Mouse (Mus musculus): ENCODE measurements around the gene Polr3gl.

Gene Polr3gl

DNA sequence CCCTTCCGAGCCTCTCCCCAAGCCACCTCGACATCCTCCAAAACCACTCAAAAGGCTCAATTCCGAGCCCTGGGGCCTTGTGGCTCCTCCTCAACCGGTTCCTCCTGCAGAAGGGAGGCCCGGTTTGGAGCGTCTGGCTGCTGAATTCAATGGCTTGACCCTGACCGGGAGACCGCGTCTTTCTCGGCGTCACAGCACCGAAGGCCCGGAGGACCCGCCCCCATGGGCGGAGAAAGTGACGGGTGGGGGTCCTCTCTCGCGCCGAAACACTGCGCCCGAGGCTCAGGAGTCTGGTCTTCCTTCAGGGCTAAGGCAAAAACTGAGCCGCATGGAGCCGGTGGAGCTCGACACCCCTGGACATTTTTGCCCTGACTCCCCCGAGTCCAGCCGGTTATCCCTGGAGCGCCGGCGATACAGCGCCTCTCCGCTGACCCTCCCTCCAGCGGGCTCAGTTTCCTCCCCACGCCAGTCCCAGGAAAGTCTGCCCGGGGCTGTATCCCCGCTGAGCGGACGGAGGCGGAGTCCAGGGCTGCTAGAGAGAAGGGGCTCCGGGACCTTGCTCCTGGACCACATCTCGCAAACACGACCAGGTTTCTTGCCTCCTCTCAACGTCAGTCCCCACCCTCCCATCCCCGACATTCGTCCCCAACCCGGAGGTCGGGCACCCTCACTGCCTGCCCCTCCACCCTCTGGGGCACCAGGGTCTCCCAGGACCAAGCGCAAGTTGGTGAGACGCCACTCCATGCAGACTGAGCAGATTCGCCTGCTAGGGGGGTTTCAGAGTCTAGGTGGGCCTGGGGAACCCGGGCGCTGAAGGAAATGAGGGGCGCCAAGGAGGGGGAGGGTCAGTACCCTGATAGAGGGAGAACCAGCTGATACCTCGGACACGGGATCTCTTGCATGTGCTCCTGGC is 4.4 kb upstream of the Polr3gl start:
- peak; percentile 53 to 61 for DNase-seq (ENCODE audit: low spot score in 2 of 2)

DNA sequence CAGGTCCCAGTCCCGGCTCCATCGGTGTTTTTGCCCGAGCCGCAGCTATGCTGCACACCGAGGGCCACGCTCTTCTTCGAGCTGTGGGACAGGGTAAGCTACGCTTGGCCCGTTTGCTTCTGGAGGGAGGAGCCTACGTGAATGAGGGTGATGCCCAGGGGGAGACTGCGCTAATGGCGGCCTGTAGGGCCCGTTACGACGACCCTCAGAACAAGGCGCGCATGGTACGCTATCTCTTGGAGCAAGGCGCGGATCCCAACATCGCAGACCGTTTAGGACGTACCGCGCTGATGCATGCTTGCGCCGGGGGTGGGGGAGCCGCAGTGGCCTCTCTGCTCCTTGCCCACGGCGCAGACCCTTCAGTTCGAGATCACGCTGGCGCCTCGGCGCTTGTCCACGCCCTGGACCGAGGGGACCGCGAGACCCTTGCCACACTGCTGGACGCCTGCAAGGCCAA is 3.5 kb upstream of the Polr3gl start:
- DNase-seq (ENCODE audit: low spot score in 2 of 2), result peak; percentile 33 to 47

GRCm38 (mm10) chr3:96596855-96597254 is 2.9 kb upstream of the Polr3gl start:
- peak in 1 of 2 experiments; percentile 34 for DNase-seq (ENCODE audit: low spot score in 2 of 2)

DNA sequence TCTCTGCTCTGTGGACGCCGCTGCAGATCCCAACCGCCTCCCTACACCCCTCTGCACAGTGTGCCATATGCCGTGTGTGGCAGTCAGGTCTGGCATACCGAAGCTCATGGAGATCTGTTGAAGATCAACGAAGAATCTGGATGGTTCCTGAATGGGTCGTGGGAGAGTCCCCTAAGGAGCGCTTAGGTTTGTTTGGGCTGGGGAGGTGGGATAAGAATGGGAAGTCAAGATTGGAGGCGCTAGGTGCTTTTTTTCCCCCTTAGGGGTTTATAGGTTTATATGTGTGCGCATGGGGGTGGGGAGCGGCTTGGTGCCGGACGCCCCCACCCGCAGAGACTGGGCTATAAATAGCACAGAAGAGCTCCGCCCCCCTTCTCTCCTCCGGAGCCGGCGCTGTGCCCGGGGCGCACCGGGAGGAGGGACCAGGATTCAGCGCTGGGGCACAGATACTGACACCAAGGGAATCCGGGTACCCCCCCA is 2.3 kb upstream of the Polr3gl start, which contains the start of gene Ankrd34a:
Gene Ankrd34a, plus strand, starts transcription at position 409 of the 480 bp plus-strand sequence.
- peak; percentile 71 to 75 for DNase-seq (ENCODE audit: low spot score in 2 of 2)

- peak in 1 of 2 experiments; percentile 40 for DNase-seq (ENCODE audit: low spot score in 2 of 2)
Observed at GRCm38 (mm10) chr3:96595661-96596060, 1.7 kb upstream of the Polr3gl start.

DNA sequence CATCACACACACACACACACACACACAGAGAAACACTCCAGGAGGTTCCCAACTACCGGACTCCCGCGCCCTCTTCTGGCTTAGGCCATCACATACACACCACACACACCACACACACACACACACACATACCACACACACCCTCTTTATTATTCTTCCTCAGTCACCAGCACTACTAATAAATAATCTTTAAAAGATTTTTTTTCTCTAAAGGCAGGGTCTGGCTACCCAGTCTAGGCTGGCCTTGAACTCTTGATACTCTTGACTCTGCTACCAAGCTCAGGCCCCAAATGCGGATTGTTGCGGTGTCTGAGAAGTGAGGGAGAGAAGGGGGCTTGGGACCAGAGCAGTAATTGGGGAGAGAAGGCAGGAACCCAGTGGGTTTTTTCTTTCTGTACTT is 870 bp upstream of the Polr3gl start:
- no peak for DNase-seq (ENCODE audit: low spot score in 2 of 2)

DNA sequence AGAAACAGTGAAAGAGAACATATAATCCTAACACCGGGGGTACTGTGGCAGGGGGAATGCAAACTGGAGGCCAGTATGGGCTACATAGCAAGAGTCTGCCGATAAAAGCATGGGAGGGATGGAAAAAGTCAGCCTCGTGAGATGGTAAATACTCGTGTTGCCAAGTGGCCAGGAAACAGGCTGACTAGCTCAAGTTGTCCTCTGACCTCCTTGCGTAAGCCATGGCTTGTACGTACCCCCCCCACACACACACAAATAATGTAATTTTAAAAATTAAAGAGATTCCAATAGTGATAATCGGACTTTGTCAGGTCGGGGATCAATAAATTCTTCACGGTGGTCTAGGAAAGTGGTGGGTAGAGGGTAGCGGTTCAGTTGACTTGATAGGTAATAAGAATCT is 607 bp downstream of the Polr3gl start:
- no peak for DNase-seq (ENCODE audit: low spot score in 2 of 2)

DNA sequence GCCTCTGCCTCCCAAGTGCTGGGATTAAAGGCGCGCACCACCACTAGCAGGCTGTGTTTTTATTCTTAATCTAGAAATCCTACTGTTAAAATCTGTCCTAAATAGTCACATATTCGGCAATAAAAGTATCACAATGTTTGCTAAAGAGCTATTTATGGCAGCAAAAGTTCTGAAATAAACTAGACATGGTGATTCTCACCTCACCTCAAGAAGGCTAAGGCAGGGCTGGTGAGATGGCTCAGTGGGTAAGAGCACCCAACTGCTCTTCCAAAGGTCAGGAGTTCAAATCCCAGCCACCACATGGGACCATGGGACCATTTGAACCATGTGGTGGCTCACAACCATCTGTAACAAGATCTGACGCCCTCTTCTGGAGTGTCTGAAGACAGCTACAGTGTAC is 3.3 kb downstream of the Polr3gl start:
- DNase-seq (ENCODE audit: low spot score in 2 of 2), result no peak

- no peak for DNase-seq (ENCODE audit: low spot score in 2 of 2)
Observed at GRCm38 (mm10) chr3:96583386-96583785, 10.6 kb downstream of the Polr3gl start.

DNA sequence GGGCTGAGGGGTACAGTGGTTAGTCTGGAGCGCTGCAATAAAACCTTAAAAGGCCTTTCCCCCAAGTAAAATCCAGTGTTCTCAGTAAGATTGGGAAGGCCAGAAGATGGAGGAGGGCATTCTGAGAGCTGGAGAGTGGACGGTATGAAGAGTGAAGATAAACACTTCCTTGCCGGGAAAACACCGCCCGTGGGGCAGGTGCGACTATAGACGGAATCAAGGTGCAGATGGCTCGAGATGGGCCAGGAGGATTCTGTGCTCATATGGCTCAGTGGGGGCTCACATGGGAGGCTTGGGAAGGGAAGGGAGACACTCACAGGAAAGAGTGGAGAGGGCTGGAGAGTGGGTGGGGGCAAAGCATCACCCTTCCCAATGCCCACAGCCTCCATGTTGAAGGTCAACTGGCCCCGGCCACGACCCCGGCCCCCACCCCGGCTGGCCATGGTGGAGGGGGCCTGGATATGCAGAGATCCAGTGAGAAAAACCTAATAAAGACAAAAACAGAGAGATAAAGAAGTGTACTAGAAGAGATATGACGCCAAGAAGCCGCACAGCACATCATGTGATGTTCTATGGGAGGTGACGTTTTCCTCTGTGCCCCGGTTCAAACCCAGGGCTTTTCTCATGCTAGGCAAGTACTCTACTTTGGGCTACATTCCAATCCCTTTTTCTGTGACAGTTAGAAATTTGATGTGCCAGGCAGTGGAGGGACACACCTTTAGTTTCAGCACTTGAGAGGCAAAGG is 12.0 kb downstream of the Polr3gl start:
- DNase-seq (ENCODE audit: low spot score in 2 of 2), result no peak

DNA sequence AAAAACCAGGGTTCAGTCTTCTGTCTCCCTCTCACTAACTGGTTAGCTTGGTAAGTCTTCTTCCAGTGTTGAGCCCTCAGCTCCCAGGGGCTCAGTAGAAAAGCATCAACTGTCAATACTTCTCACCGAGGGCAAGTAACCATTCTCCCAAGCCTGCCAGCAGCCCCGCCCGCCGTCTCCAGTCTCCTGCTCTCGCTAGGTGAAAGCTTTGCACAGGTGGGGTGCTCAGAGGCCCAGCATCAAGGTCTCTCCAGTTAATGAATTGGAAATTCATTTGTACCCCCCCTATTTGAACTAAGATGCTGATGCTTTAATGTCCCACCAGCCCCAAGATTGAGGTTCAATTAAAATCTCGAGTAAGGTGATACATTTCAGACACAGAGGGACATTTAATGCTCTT is 12.8 kb downstream of the Polr3gl start:
- no peak for DNase-seq (ENCODE audit: low spot score in 2 of 2)

DNA sequence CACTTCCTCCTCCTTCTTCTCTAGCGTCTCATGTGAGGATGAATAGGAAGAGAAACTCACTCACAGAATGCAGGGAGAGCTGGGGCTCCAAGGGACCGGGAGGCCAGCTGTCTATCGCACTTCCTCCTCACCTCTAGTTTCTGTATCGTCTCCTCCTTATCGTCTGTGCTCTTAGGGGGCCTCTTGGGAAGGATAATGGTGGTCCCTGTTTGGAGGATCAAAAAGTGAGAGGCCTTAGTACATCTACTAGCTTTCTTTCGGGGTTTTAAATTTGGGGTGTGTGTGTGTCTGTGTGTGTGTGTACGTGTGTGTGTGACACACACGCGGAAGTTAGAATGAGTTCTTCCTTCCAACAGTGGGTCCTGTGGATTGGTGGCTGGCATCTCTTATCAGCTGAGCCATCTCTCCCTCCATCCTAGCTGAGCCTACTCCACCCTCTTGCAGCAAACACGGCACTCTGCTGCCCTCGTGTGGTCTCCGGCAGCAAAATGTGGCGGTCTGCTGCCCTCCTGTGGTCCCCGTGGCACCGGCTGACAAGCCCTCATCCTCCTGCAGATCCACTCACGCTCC is 14.0 kb downstream of the Polr3gl start:
- peak; percentile 87 to 89 for DNase-seq (ENCODE audit: low spot score in 2 of 2)

DNA sequence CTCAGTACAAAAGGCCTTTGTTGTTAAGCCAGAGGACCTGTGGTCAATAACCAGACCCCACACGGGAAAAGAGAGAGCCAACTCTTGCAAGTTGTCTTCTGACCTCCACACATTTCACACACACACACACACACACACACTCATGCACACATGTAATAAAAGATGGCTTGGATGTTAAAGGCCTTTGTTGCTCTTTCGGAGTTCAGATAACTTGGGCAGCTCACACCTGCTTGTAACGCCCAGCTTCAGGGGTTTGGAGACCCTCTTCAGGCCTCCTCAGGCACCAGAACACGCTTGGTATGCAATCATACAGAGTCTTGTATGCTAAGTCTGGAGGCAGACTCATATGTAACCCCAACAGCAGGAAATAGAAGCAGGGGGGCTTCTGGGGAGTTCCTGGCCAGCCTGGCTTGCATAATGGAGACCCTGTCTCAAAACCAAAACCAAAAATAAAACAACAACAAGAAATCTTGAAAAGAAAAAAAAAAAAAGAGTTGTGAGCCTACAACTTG is 14.7 kb downstream of the Polr3gl start:
- no peak for DNase-seq (ENCODE audit: low spot score in 2 of 2)

GRCm38 (mm10) chr3:96578561-96579238 is 15.3 kb downstream of the Polr3gl start:
- DNase-seq (ENCODE audit: low spot score in 2 of 2), result no peak

GRCm38 (mm10) chr3:96577566-96577965 is 16.4 kb downstream of the Polr3gl start:
- DNase-seq (ENCODE audit: low spot score in 2 of 2), result no peak

- DNase-seq (ENCODE audit: low spot score in 2 of 2), result peak; percentile 82 to 92
Observed at GRCm38 (mm10) chr3:96576690-96577541, 17.1 kb downstream of the Polr3gl start, which contains the start of gene Gm16253. Gm16253 (plus strand) TSS chr3:96576984.

- no peak for DNase-seq (ENCODE audit: low spot score in 2 of 2)
Observed at GRCm38 (mm10) chr3:96576005-96576658, 17.8 kb downstream of the Polr3gl start.

DNA sequence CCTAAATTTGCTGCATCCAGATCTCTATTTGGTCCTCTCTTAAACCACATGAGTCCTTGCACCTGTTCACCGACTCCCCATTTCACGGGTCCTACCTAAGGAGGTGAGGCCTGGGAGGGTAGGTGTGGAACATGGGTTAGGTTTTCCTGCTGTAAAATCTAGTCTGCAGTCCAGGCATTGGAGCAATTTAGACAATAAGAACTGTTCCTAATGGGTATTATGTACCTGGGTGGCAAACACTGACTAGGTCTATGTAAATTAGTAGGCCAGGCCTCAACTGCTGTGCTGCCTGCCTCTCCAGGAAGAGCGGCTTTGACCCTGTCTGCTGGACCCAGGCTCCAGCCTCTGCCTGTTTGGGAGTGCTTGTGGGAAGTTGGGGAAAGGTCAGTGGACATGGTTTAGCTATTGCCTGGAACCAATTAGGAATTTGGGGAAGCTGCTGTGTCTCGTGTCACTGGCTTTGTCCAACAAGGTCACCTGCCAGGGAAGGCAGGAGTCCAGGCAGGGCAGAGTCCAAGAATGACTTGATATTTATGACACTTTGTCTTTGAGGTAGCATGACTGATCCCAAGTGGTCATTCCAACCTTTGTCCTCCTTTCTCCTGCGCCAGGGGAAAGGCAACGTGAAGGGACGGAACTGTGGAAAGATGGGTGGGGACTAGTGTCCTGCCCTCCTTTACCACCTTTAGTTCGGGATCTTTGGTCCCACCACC is 18.6 kb downstream of the Polr3gl start:
- DNase-seq (ENCODE audit: low spot score in 2 of 2), result no peak
